Mouse (Mus musculus) T-helper 2 cell (primary cell): ENCODE measurements around the gene Phactr4.

ENCODE experiments used
- in situ Hi-C: fragments of 300-600 bp; cut with MboI, MseI; formaldehyde crosslinking; loops from one replicate; pipeline ENCODE4 v1.15.1; 2025; ENCODE audit warnings: high pct_unique_total_duplicates

The Phactr4 gene

DNA sequence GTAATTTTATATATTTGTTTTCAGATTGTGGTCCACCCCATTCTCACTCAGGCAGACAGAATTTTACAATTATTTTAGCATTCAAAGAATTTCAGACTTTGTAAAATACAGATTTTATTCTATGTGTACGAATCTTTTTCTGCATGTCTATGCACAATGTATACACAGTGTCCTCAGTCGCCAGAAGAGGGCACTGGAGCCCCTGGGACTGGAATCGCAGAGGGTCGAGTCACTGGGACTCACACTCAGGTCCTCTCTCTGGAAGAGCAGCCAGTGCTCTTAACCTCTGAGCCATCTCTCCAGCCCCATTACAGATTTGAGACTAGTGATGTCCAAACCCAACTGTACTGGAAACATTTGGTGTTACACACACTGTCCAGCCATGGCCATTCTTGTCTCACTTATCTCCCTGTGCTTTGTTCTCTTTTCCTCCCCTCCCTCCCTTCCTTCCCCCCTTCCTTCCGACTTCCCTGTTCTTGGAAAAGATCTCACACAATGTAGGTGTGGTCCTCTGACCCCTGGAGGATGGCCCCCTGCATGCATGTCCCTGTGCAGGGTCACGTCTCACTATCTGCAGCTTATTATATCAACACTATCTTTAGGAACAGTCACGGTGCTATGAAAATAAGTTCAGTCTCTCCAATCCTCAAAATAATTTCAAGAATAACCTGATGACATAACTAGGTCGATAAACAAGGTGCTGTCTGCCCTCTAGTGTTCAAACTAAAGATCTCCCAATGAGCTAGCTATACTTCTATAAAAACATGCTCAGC is 10.8 kb downstream of the Phactr4 start:
- in situ Hi-C loops = no loop called here

DNA sequence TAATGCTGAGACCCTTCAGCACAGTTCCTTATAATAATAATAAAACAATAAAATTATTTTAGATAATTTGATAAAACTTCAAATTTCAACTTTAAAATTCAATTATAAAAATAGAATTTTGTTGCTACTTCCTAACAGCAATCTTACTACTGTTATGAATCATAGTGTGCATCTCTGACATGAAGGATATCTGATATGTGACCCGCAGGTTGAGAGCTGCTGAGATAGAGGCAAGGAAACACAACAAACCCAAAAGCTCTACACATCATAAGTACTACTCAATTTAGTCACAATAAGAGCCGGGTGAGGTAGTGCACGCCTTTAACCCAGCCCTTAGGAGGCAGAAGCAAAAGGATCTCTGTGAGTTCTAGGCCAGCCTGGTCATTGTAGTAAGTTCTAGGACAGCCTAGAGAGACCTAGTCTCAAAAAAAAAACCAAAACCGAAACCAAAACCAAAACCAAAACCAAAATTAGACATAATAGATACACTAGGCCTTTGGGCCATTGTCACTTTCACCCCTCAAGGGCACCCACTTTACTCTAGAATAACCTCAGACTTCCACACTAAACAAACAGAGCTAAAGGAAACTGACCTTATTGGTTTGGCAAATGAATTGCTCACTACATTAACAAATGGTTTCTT is 12.6 kb downstream of the Phactr4 start:
- in situ Hi-C loops = no loop called here

DNA sequence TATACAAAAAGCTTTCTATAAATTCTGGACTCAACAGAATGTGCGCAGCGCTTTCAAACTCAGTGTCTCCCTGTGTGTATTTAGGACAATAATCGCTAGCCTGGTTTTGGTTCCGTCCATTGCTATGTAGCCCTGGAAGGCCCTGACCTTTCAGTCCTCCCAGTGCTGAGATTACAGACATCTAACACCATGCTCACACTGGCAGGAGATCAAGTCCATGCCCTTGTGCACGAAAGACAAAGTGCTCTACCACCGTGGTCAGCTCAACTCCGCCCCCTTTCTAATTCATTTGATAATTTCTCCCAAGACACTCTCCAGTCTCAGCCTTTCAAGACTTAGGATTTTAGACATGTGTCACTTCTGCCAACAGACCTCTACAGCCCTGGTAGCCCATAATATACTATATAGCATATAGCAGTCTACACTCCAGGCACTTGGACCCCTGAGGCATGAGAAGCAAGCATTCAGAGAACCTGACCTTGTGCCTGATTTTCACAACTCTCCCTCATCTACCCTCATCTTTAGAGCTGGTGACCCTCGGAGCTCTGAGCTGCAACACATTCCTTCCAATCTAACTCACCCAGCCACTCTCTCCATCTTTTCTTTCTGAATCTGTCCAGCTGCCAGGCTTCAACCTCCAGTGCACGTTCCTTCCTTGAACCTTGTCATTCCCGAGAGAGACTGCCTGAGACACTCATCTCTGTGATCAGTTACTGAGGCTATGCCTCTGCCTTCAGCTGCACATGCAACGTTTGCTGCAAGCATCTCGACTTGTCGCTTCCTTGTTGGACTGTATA is 15.7 kb downstream of the Phactr4 start:
- in situ Hi-C loops = no loop called here

DNA sequence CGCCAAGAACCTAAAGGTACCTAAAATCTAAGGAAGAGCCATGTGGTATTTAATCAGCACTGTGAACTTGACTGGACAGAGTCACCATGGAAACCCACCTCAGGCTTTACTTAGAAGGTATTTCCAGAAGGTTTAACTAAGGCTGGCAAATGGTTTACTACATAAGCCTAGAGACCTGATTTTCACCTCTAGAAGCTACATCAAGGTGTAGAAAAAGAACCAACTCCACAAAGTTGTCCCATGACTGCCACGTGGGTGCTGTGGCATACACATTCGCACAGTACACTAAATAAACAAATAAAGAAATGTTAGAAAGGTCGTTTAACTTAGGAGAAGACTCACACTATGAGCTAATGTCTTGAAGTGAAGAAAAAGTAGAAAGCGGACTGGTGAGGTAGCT is 17.7 kb downstream of the Phactr4 start:
- in situ Hi-C loops = no loop called here

DNA sequence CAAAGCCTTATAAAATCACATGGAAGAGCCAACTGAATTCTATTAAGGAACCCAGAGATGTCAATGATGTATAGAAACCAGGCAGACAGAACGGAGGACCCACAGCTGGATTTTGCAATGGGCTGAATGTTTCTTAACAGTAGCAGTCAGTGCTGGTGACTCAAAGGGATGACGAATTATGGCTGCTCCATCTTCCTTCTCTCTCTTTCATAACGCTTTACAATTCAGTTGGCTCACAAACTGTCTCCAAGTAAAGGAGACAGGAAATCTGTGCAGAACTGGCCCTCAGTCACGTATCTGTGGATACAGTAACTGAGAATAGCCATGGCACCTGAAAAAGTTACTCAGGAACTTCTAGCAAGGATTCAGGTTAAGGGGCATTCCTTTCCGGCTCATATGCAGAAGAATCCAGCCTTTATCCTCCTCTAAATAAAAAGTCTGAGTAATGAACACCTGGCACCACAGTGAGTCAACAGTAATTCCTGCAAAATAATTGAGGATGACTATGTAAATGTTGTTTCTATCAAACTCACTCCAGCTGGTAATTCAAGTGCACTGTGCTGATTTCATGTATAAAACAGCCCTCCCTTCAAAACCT is 19.1 kb downstream of the Phactr4 start:
- in situ Hi-C loops = no loop called here

DNA sequence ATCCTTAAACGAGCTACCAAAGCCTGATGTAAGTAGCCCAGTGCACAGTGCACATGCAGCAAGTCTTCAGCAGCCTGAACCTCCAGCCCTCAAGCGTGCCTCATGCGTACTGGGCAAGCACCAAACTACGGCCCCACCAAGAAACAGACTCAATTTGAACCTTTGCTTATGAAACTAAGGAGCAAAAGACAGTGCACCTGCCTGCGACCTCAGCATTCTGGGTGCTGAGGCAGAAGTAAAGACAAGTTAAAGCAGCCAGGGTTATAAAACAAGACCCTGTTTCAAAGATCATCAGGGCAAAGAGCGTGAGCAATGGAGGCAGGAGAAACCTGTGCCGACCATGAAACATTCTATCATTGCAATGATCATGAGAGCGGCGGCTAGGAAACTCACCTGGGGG is 21.3 kb downstream of the Phactr4 start:
- in situ Hi-C loops = no loop called here

DNA sequence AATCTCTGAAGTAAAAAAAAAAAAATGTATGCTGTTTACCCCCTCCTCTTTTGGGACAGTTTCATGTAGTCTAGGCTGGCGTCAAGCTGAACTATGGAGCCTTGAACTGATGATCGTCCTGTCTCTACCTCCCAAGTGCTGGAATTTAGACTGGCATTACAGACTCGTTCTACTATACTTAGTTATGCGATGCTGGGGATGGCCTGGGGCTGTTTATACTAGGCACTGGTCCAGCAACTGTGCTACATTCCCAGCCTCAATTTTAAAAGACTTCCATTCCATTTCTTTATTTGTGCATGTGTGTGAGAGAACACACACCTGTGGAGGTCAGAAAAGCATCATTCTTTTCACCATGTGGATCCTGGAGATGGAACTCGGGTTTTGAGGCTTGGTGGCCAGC is 23.4 kb downstream of the Phactr4 start:
- in situ Hi-C loops = no loop called here

DNA sequence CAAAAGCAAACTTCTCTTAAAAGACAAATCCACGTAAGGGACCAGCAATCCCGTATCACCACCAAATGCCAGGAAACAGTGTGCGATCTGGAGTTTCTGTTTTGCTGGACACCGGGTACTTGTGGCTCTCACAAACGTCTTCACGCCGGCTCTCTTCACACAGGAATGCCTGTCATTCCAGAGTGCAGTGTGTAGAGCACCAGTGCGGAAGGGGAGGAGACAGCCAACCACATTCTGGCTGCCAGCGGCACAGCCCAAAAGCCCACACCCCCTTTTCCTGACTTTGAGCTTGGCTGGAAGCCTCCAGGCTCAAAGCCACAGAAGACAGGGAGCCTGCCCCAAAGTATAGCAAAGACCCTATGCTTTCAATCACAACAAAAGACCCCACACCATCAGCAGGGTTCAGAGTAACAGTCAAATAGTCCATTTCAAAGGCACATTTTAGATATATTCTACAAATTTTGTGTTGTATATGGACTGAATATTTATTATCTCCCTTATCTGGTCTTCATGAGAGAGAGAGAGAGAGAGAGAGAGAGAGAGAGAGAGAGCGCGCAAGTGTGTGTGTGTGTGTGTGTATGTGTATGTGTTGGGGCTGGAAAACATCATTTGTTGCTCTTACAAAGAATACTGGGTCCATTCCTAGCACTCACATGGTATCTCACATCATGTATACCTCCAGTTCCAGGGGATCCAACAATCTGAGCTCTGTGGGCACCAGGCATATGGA is 24.1 kb downstream of the Phactr4 start:
- in situ Hi-C loops = no loop called here

DNA sequence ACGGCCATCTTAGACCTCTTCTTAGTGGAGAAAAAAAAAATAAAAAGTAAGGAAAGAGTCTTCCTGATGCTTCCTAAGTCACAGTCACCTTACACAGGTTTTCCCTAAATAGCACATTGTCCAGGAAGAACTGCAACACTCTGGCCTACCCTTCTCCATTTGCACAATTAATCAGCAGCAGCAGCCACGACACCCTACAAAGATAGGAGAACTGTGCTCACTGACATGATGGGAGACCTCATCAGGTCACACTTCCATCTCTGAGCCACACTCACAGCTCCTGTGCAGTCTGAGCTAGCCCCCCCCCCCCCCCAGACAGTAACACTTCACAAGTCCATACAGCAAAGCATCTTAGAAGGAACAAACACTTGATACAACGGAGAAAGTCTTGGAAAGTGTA is 25.2 kb downstream of the Phactr4 start:
- in situ Hi-C loops = no loop called here

DNA sequence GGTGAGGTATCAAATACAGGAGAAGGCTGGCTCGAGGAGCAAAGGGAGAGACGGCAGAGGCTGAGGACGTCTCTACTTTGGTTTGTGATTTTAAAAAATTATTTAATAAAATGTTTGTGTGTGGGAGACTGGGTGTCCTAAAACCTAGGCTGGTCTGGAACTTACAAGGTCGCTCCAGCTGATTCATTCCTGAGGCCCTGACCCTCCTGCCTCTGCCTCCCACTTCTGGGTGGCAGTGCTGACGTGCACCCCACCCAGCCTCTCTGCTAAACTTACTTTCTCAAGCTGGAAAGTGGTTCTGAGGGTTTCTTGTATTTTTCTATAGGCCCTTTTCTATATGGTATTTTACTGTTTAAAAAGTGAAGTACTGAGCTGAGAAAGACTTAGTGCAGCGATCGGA is 26.0 kb downstream of the Phactr4 start:
- in situ Hi-C loops = no loop called here

DNA sequence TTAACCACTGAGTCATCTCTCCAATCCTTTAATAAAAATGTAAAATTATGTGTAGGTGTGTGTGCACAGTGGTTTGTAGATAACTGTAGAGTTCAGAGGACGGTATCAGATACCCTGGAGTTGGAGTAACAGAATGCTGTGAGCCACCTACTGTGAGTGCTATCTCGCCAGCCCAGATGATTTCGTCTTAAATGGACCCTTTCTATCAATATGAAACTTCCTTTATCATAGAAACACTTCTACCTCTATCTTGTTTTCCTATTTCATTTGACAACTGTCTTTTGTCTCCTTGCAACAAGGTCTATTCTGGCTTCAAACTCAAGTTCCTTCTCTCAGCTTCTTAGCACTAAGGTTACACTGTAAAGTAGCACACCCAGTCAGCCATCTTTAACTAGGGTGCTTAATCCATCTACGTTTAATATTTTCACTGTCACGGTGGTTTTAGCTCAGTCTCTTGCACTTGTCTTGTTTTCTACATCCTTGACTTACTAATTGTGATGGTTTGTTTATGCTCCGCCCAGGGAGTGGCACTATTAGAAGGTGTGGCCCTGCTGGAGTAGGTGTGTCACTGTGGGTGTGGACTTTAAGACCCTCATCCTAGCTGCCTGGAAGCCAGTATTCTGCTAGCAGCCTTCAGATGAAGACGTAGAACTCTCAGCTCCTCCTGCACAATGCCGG is 31.1 kb downstream of the Phactr4 start:
- in situ Hi-C loops = no loop called here

DNA sequence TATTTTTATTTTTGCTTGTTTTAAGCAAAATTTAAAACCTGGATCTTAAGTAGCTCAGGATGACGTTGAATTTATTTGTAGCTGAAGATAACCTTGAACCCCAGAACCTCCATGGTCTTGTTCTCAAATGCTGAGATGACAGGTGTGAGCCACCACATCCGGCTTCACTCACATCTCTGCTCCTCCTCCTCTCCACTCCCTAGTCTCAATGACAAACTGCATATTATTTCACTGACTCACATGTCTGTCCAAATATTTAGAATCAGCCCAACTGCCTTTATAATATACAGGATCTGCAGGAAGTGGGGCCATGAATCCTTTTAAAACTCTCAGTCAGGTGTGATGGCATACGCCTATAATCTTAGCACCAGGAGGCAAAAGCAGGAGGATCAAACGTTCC is 33.0 kb downstream of the Phactr4 start:
- in situ Hi-C loops = no loop called here

DNA sequence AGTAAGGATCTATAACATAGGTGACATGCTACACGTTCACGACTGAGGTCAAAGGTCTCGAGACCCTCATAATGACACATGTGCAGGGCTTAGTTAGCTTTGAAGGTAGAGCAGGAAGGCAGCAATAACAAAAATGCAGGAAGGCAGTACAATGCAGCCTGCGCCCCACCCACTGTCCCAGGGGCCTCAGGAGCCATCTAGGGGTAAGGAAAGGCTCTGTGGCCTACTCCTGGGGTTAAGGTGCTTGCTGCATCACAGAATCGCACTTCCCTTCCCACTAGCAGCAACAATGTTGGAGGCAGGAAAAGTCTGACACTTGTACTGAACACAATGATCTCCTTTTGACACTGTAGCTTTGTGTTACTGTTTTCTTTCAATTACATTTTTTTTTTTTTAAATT is 34.7 kb downstream of the Phactr4 start:
- in situ Hi-C loops = no loop called here

DNA sequence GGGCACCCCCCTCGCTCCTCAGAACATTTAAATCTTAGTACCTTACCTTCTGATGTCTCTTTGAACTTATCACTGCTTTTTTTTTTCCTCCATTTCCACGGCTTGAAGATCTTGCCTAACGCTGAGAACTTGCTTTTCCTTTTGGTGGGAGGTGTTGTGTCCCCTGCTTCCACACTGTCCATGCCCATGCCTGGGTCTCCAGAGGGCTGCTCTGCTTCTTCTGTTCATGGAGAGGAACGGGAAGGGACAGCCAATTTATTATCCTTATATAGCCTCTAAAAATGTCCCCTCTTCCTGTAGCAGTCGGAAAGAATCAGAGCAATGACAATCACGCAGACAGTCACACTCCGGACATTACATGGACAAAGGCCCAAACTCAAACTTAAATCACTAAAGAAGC is 35.4 kb downstream of the Phactr4 start:
- in situ Hi-C loops = no loop called here

DNA sequence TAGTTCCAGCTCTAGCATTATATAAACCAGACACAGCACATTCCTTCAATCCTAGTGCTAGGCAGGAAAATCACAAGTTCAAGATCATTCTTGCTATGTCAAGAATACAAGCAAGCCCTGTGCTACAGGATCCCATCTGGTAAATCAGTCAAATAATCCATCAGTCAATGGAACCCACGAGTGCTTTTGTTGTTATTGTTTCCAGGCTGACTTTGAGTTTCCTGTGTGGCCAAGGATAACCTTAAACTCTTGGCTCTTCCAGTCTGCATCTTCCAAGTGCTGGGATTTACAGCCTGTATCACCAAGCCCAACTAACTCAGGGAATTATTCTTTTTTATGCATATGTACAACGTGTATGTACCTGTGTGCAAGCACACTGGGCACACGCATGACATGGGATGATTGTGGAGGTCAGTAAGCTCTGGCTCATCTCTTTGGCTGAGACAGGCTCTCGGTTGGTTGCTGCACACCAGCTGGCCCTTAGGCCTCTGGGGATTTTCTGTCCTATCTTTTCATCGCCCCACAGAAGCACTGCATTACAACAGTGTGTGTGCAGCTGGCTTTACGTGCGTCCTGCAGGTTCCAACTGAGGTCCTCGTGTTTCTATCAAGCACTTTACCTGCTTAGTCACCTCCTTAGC is 36.4 kb downstream of the Phactr4 start:
- in situ Hi-C loops = no loop called here

DNA sequence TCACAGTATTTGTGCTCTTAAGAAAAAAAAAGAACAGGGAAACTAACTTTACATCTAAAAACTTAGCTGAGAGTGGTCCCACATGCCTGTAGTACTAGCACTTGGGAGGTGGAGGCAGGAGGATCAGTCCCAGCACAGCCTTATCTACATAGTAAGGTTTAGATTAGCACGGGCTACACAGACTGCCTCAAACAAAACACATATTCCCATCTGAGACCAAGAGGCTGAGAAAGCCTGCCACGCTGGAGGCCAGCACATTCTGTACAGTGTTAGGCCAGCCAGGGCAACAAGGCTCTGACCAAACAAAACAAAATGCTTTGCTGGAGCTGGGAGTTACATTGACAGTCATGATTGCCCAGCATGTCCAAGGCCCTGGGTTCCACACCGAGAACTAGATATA is 38.8 kb downstream of the Phactr4 start:
- in situ Hi-C loops = no loop called here

DNA sequence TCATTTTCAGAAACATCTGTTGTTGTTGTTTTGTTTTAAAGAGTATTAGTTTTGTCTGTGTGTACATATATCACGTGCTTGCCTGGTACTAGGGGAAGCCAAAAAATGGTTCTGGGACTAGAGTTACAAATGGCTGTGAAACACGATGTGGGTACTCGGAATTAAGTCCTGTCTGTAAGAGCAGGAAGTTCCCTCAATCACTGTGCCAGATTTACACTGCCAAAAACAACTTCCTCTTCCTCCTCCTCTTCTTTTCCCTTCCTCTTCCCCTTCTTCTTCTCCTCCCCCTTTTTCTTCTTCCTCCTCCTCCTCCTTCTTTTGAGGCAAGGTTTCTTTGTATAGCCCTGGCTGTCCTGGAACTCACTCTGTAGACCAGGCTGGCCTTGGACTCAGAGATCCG is 40.0 kb downstream of the Phactr4 start:
- in situ Hi-C loops = no loop called here

DNA sequence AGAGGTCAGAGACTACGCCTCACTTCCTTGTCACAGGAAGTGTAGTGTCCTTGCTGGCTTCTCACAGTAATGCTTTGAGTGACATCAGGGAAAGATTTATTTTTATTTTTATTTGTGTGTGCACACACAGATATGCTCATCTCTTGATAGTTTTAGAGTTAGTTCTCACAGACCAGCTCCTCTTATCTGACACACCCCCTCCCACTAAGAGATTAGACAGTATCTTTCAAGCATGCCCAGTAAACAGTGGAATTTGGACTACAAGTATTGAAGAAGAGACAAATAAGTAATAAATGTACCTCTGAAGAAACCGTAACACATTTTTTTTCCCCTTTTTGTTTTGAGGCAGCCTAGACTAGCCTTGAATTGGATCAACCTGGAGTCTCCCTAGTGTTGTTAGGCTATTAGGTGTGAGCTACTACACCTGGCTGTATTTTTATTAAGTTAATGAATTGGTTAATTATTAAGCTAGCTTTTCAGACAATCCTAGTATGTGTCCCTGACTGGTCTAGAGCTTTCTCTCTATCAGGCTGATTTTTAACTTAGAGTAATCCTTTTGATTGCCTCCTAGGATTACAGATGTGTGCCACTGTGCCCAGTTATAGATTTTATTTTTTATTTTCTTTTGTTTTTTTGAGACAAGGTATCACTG is 41.2 kb downstream of the Phactr4 start:
- in situ Hi-C loops = no loop called here

DNA sequence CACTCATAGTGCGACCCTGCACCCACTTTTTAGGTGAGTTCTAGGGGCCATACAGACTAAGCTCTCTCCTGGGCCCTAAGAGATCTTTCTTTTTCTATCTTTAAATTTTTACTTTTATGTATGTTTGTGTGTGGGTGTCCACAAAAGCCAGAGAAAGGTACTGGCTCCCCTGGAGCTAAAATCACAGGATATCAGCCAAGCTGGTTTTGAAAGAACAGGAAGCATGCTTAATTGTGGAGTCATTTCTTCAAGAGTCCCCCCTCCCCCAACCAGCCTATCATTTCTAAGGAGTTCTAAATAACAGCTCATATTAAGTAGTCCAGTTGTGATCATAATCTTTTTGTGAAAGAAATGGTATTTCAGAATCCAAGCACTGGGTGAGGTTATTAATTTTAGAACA is 48.5 kb downstream of the Phactr4 start:
- in situ Hi-C loops = no loop called here
